Mouse (Mus musculus) forebrain, embryonic 11.5 days (tissue): ENCODE measurements at regions not wholly inside any gene's neighbourhood (a gene's known extent, or its start where the extent isn't known, plus 50 kb on each side); places are given as distances from the start of the nearest gene placed in this dataset.

ENCODE experiments used
- ATAC-seq: fragments of 200-750 bp; cut with Nextera tagmentation; replicated peaks from 2 replicates; pipeline ENCODE4 v1.8.0; 2017; ENCODE audit warnings: moderate TSS enrichment; ENCODE audit not compliant: low FRiP score
- DNase-seq: peaks from one replicate; pipeline ENCODE4 v3.0.0-alpha.2; 2017; ENCODE audit warnings: low spot score
- H3K27ac ChIP-seq: fragments of 300-500 bp; sonication (generic); 2 replicates; pipeline ENCODE4 v1.5.1; 2014; ENCODE audit warnings: low read depth, low read length
- H3K27me3 ChIP-seq: fragments of 300-500 bp; sonication (generic); 2 replicates; pipeline ENCODE4 v1.6.1; 2014; ENCODE audit warnings: mild to moderate bottlenecking, low read length, mixed read lengths; ENCODE audit not compliant: control insufficient read depth, insufficient read depth
- H3K36me3 ChIP-seq: fragments of 300-500 bp; sonication (generic); 2 replicates; pipeline ENCODE4 v1.6.1; 2014; ENCODE audit warnings: mild to moderate bottlenecking, low read length, moderate library complexity, mixed read lengths; ENCODE audit not compliant: control insufficient read depth, insufficient read depth
- H3K4me1 ChIP-seq: fragments of 300-500 bp; sonication (generic); replicated peaks from 2 replicates; pipeline ENCODE4 v1.6.1; 2014; ENCODE audit warnings: low read length, mixed read lengths; ENCODE audit not compliant: control insufficient read depth, insufficient read depth
- H3K4me2 ChIP-seq: fragments of 300-500 bp; sonication (generic); 2 replicates; pipeline ENCODE4 v1.6.1; 2014; ENCODE audit warnings: low read depth, mild to moderate bottlenecking, low read length, moderate library complexity, mixed read lengths; ENCODE audit not compliant: severe bottlenecking
- H3K4me3 ChIP-seq: fragments of 300-500 bp; sonication (generic); 2 replicates; pipeline ENCODE4 v1.5.1; 2014; ENCODE audit warnings: low read depth, low read length
- H3K9ac ChIP-seq: fragments of 300-500 bp; sonication (generic); 2 replicates; pipeline ENCODE4 v1.6.1; 2014; ENCODE audit warnings: low read length
- H3K9me3 ChIP-seq: fragments of 300-500 bp; sonication (generic); 2 replicates; pipeline ENCODE4 v1.6.1; 2016; ENCODE audit warnings: low read length, mixed read lengths; ENCODE audit not compliant: control insufficient read depth
- WGBS: fragments of 180-500 bp; shearing (Covaris S2); extraction: QIAGEN DNeasy Blood & Tissue Kit; methylation state at CpG from one replicate; pipeline ENCODE4 v1.1.7; 2014; 5-methylcytosine and 5-hydroxymethylcytosine counted together

- DNase-seq (no peak), ATAC-seq (no peak)
- H3K27me3 ChIP-seq = no peaks in the 10 kb centered on the region
- H3K9me3 ChIP-seq = no peaks in the 10 kb centered on the region
- no peaks in the 10 kb centered on the region for H3K4me1 ChIP-seq
- H3K4me2 ChIP-seq = no peak overlapping the region
- no peak overlapping the region for H3K27ac ChIP-seq
- no peak overlapping the region for H3K4me3 ChIP-seq
- H3K36me3 ChIP-seq = no peaks in the 10 kb centered on the region
- no peak overlapping the region for H3K9ac ChIP-seq
- WGBS = 91% methylated on average over 5 of the region's 5 CpGs
These were observed 80.6 kb downstream of the Dad1 start for GRCm38 (mm10) chr14:54173316-54173715.

GRCm38 (mm10) chr14:54169254-54169653, 84.7 kb downstream of the Dad1 start:
- H3K4me2 ChIP-seq = no peak overlapping the region
- no peaks in the 10 kb centered on the region for H3K4me1 ChIP-seq
- no peaks in the 10 kb centered on the region for H3K36me3 ChIP-seq
- no peak overlapping the region for H3K9ac ChIP-seq
- H3K27ac ChIP-seq = no peak overlapping the region
- H3K27me3 ChIP-seq = no peaks in the 10 kb centered on the region
- DNase-seq (no peak), ATAC-seq (no peak)
- WGBS = 87% methylated on average over 7 of the region's 7 CpGs
- no peak overlapping the region for H3K4me3 ChIP-seq
- no peaks in the 10 kb centered on the region for H3K9me3 ChIP-seq

GRCm38 (mm10) chr14:54168414-54168931, 85.4 kb downstream of the Dad1 start:
- no peak overlapping the region for H3K4me3 ChIP-seq
- H3K27ac ChIP-seq = no peak overlapping the region
- H3K9ac ChIP-seq = no peak overlapping the region
- no peaks in the 10 kb centered on the region for H3K36me3 ChIP-seq
- WGBS = 83% methylated on average over 4 of the region's 4 CpGs
- no peak for ATAC-seq
- no peak overlapping the region for H3K4me2 ChIP-seq
- H3K27me3 ChIP-seq = no peaks in the 10 kb centered on the region
- no peak for DNase-seq
- no peaks in the 10 kb centered on the region for H3K4me1 ChIP-seq
- no peaks in the 10 kb centered on the region for H3K9me3 ChIP-seq

GRCm38 (mm10) chr14:54166057-54166456, 87.8 kb downstream of the Dad1 start:
- DNase-seq (no peak), ATAC-seq (no peak)
- H3K4me2 ChIP-seq = no peak overlapping the region
- H3K27me3 ChIP-seq = no peaks in the 10 kb centered on the region
- WGBS = 79% methylated on average over 3 of the region's 3 CpGs
- no peak overlapping the region for H3K9ac ChIP-seq
- no peak overlapping the region for H3K4me3 ChIP-seq
- H3K9me3 ChIP-seq = no peaks in the 10 kb centered on the region
- no peak overlapping the region for H3K27ac ChIP-seq
- no peaks in the 10 kb centered on the region for H3K36me3 ChIP-seq
- H3K4me1 ChIP-seq = no peaks in the 10 kb centered on the region

DNA sequence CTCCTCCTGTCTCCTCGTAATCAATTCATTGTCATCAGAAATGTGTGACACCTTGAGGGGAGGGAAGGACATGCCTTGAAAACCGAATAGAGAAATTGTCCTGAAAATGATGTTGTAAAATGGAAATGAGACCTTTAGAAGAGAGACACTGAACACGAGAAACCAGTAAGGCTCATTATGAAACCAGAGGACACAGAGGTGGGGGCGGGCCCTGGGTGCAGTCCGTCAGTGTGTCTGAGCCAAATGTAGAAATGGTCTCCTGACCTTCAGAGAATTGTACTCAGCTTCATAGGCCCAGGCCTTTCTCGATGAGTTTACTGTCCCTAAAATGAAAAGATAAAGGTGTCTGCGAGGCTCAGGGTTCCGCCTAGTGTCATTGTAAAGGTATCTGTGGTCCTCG, 89.0 kb downstream of the Dad1 start:
- WGBS = 87% methylated on average over 9 of the region's 9 CpGs
- DNase-seq (no peak), ATAC-seq (no peak)
- H3K4me1 ChIP-seq = no peaks in the 10 kb centered on the region
- no peak overlapping the region for H3K27ac ChIP-seq
- no peak overlapping the region for H3K9ac ChIP-seq
- no peaks in the 10 kb centered on the region for H3K36me3 ChIP-seq
- no peaks in the 10 kb centered on the region for H3K27me3 ChIP-seq
- no peak overlapping the region for H3K4me2 ChIP-seq
- H3K4me3 ChIP-seq = no peak overlapping the region
- H3K9me3 ChIP-seq = no peaks in the 10 kb centered on the region

GRCm38 (mm10) chr14:54161916-54162315, 92.0 kb downstream of the Dad1 start:
- Histone ChIP-seq H3K9me3 (no peaks in the 10 kb centered on the region), H3K4me3 (no peak overlapping the region), H3K9ac (no peak overlapping the region), H3K4me2 (no peak overlapping the region), H3K27me3 (no peaks in the 10 kb centered on the region), H3K4me1 (no peaks in the 10 kb centered on the region), H3K27ac (no peak overlapping the region), H3K36me3 (no peaks in the 10 kb centered on the region)
- no peak for DNase-seq
- 90% methylated on average over 8 of the region's 8 CpGs for WGBS
- no peak for ATAC-seq

DNA sequence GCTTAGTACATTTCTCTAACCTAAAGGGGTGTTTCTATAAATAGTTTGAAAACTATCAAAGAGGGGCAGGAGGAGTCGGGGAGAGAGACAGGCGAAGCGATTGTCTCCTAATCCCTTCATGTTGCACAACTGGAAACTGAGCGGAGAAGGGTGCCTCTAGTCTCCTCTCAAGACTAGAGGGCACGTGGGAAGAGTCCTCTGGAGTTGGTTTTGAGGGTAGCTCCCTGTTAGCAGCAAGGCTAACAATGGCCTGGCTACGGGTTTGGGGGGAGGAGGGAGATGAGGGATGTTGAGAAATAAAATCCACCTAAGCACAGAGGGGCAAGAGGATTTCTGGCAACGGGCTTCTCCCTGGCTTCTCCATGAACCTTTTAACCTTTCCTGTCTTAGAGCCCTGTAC, 92.7 kb downstream of the Dad1 start:
- ATAC-seq (no peak), DNase-seq (no peak)
- no peak overlapping the region for H3K9ac ChIP-seq
- H3K4me1 ChIP-seq = no peaks in the 10 kb centered on the region
- no peak overlapping the region for H3K4me2 ChIP-seq
- no peaks in the 10 kb centered on the region for H3K36me3 ChIP-seq
- H3K4me3 ChIP-seq = no peak overlapping the region
- H3K27me3 ChIP-seq = no peaks in the 10 kb centered on the region
- no peaks in the 10 kb centered on the region for H3K9me3 ChIP-seq
- WGBS = 67% methylated on average over 7 of the region's 7 CpGs
- H3K27ac ChIP-seq = no peak overlapping the region

DNA sequence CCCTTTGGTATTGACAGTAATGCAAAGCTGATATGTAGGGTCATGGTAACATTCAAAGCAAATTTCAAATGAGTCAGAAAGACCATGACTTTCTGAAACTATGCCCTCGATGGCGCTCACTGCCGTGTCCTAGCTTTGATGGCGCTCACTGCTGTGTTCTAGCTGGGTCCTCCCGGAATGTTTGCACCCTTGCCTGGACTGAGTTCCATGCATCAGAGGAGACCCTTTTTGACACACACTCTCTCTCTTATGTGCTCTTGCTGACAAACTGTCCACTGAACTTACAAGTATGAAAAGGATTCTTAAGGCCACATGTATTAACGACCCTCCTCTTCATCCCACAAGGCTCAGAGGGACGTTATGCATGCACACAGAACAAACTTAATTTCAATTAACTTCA, 94.1 kb downstream of the Dad1 start:
- Histone ChIP-seq H3K4me2 (no peak overlapping the region), H3K4me3 (no peak overlapping the region), H3K9ac (no peak overlapping the region), H3K27ac (no peak overlapping the region), H3K9me3 (no peaks in the 10 kb centered on the region), H3K4me1 (no peaks in the 10 kb centered on the region), H3K36me3 (no peaks in the 10 kb centered on the region), H3K27me3 (no peaks in the 10 kb centered on the region)
- DNase-seq = no peak
- 94% methylated on average over 7 of the region's 7 CpGs for WGBS
- no peak for ATAC-seq

GRCm38 (mm10) chr14:54158214-54158965, 95.5 kb downstream of the Dad1 start:
- Histone ChIP-seq H3K27me3 (no peaks in the 10 kb centered on the region), H3K27ac (no peak overlapping the region), H3K4me2 (no peak overlapping the region), H3K9ac (no peak overlapping the region), H3K4me1 (no peaks in the 10 kb centered on the region), H3K4me3 (no peak overlapping the region), H3K36me3 (no peaks in the 10 kb centered on the region), H3K9me3 (no peaks in the 10 kb centered on the region)
- DNase-seq (no peak), ATAC-seq (no peak)
- WGBS = 87% methylated on average over 9 of the region's 9 CpGs
